Mouse (Mus musculus) left cerebral cortex, postnatal 14 days (tissue): ENCODE data around the gene Slc41a2. TPM values are rescaled to one million over a fixed set of nuclear protein-coding genes. Genes with fewer than 3 reads are reported as not detected.

Experiments used
- DNase-seq, 2 experiments: peaks; one replicate each; pipeline ENCODE4 v3.0.0; 2021 to 2022; ENCODE audit warnings: low spot score in 2 of 2, mixed read lengths in 1 of 2
- intact Hi-C: fragments of 180-260 bp; cut with DNase I; formaldehyde crosslinking; loops from one replicate; pipeline ENCODE4 v1.15.1; 2025
- total RNA-seq, 2 experiments: library from RNA; stranded (reverse); gene quantifications; 2 replicates each; pipeline ENCODE4 v1.2.3; 2021

Slc41a2 gene
- total RNA-seq, 2 experiments from 2014 or later = 30.8 to 35.6 TPM

- intact Hi-C loops = no loop called here
Measured at GRCm38 (mm10) chr10:83202906-83203702, 134.6 kb downstream of the Slc41a2 start.

GRCm38 (mm10) chr10:83201525-83201924, 136.2 kb downstream of the Slc41a2 start:
- intact Hi-C loops = no loop called here
- no peak for DNase-seq

More at GRCm38 (mm10) chr10:83202906-83203702, 134.6 kb downstream of the Slc41a2 start:
- DNase-seq = peak in 1 of 2 experiments; percentile 33

- DNase-seq = no peak
- intact Hi-C loops = loop anchor here (5.0 kb wide), 3 partner anchors 92 to 287 kb away; partner anchors contain the start of gene Chst11
Measured at GRCm38 (mm10) chr10:83199290-83199689, 138.4 kb downstream of the Slc41a2 start.

- DNase-seq = no peak
- intact Hi-C loops = loop anchor here (5.0 kb wide), 3 partner anchors 91 to 286 kb away; partner anchors contain the start of gene Chst11
Measured at GRCm38 (mm10) chr10:83198692-83199091, 139.0 kb downstream of the Slc41a2 start.

- DNase-seq = peak; percentile 83 to 88
- intact Hi-C loops = loop anchor here (5.0 kb wide), 3 partner anchors 91 to 286 kb away; partner anchors contain the start of gene Chst11
Measured at GRCm38 (mm10) chr10:83197690-83198336, 139.9 kb downstream of the Slc41a2 start.

GRCm38 (mm10) chr10:83191982-83192381, 145.7 kb downstream of the Slc41a2 start:
- no peak for DNase-seq
- intact Hi-C loops = no loop called here

GRCm38 (mm10) chr10:83191476-83191875, 146.2 kb downstream of the Slc41a2 start:
- intact Hi-C loops = no loop called here
- no peak for DNase-seq

- no peak for DNase-seq
- intact Hi-C loops = no loop called here
Measured at GRCm38 (mm10) chr10:83189071-83189470, 148.6 kb downstream of the Slc41a2 start.

GRCm38 (mm10) chr10:83186984-83187383, 150.7 kb downstream of the Slc41a2 start:
- peak in 1 of 2 experiments; percentile 24 for DNase-seq
- intact Hi-C loops = no loop called here

GRCm38 (mm10) chr10:83186167-83186566, 151.5 kb downstream of the Slc41a2 start:
- no peak for DNase-seq
- intact Hi-C loops = no loop called here

- DNase-seq = no peak
- intact Hi-C loops = no loop called here
Measured at GRCm38 (mm10) chr10:83185121-83185520, 152.6 kb downstream of the Slc41a2 start.

- peak in 1 of 2 experiments; percentile 50 for DNase-seq
- intact Hi-C loops = loop anchor here (5.0 kb wide), 1 partner anchor 197 kb away; the partner anchor contains the start of gene Chst11
Measured at GRCm38 (mm10) chr10:83184480-83185069, 153.1 kb downstream of the Slc41a2 start.

- intact Hi-C loops = loop anchor here (5.0 kb wide), 1 partner anchor 197 kb away; the partner anchor contains the start of gene Chst11
- DNase-seq = no peak
Measured at GRCm38 (mm10) chr10:83183634-83184479, 153.8 kb downstream of the Slc41a2 start.

GRCm38 (mm10) chr10:83182573-83182960, 155.1 kb downstream of the Slc41a2 start:
- DNase-seq = peak; percentile 76 to 91
- intact Hi-C loops = loop anchor here (5.0 kb wide), 1 partner anchor 195 kb away; the partner anchor contains the start of gene Chst11

GRCm38 (mm10) chr10:83181831-83182572, 155.7 kb downstream of the Slc41a2 start:
- peak; percentile 33 to 45 for DNase-seq
- intact Hi-C loops = loop anchor here (5.0 kb wide), 1 partner anchor 195 kb away; the partner anchor contains the start of gene Chst11
